Mouse (Mus musculus): Measurements from ENCODE around the gene Mb.

- TF ChIP-seq MAFK (IDR thresholded peaks at IDR 0.05; ENCODE audit: insufficient read depth, low read depth, low read length), result no peak
- no peak for TF ChIP-seq HCFC1 (IDR thresholded peaks at IDR 0.05; ENCODE audit: borderline replicate concordance, insufficient read depth, low read length)
Measured at GRCm38 (mm10) chr15:77095216-77095615, 44.7 kb upstream of the Mb start.

Data from ES-E14 (cell line).